Mouse (Mus musculus) urinary bladder, adult 2 months (tissue): ENCODE results near the gene Tomm6. TPM values are rescaled to one million over a fixed set of nuclear protein-coding genes. Genes with fewer than 3 reads are reported as not detected.

Source experiments
- DNase-seq: peaks from one replicate; pipeline ENCODE4 v3.0.0; 2022; ENCODE audit warnings: low spot score
- polyA plus RNA-seq: library from polyadenylated mRNA; depleted of rRNA; stranded (reverse); fragments of >200 nt; gene quantifications from 2 replicates; pipeline ENCODE4 v1.2.3, GENCODE M21; 2012; rRNA removed

Gene Tomm6
- polyA plus RNA-seq, 1 experiment = 110 TPM

GRCm38 (mm10) chr17:47651953-47652352, 36.2 kb downstream of the Tomm6 start:
- no peak for DNase-seq

GRCm38 (mm10) chr17:47648966-47649365, 39.2 kb downstream of the Tomm6 start:
- DNase-seq = no peak

- peak; percentile 23 for DNase-seq
These were observed 41.5 kb downstream of the Tomm6 start for GRCm38 (mm10) chr17:47646683-47647082.

- DNase-seq = no peak
These were observed 45.2 kb downstream of the Tomm6 start for GRCm38 (mm10) chr17:47642992-47643391.

Other genes with a start within 250 kb of the Tomm6 start
- gene Taf8, start 186.1 kb downstream of the Tomm6 start, polyA plus RNA-seq = 29.5 and 33.2 TPM in 2 replicates
- gene Ccnd3, start 183.3 kb downstream of the Tomm6 start, polyA plus RNA-seq = 110 and 134 TPM in 2 replicates
- gene Bysl, start 76.9 kb downstream of the Tomm6 start, polyA plus RNA-seq = 15.3 and 15.5 TPM in 2 replicates
- 33.7 and 48.5 TPM in 2 replicates for gene Med20, start 76.8 kb downstream of the Tomm6 start, polyA plus RNA-seq
- gene Gm20517, start 76.8 kb downstream of the Tomm6 start, polyA plus RNA-seq = 0.76 and 0.96 TPM in 2 replicates
- gene Usp49, start 57.7 kb downstream of the Tomm6 start, polyA plus RNA-seq = 6.5 and 7.6 TPM in 2 replicates
- 8.1 and 10.1 TPM in 2 replicates for gene Frs3, start 644 bp upstream of the Tomm6 start, polyA plus RNA-seq
- 1.2 and 1.9 TPM in 2 replicates for gene Gm21981, start 6.1 kb upstream of the Tomm6 start, polyA plus RNA-seq
- gene Prickle4, start 6.3 kb upstream of the Tomm6 start, polyA plus RNA-seq = 1.4 and 1.5 TPM in 2 replicates
- gene Pgc, start 38.5 kb upstream of the Tomm6 start, polyA plus RNA-seq = 0.09 TPM in 1 of 2 replicates, not detected in the other
- gene Tfeb, start 48.6 kb upstream of the Tomm6 start, polyA plus RNA-seq = 14.5 and 20.3 TPM in 2 replicates
- 28.5 and 36.2 TPM in 2 replicates for gene Mdfi, start 146.3 kb upstream of the Tomm6 start, polyA plus RNA-seq
- gene Foxp4, start 236.3 kb upstream of the Tomm6 start, polyA plus RNA-seq = 23.6 and 36.5 TPM in 2 replicates